Mouse (Mus musculus): Measurements from ENCODE around the gene Srbd1. TPM values are rescaled to one million over a fixed set of nuclear protein-coding genes. Genes with fewer than 3 reads are reported as not detected.

Gene Srbd1
- polyA plus RNA-seq (2014; fragmentation: Illumina TruSeq; extraction: RNeasy Lipid Tissue Mini Kit (QIAGEN cat#74804); ENCODE audit: low read depth, low replicate concordance), result 10.0 TPM

DNA sequence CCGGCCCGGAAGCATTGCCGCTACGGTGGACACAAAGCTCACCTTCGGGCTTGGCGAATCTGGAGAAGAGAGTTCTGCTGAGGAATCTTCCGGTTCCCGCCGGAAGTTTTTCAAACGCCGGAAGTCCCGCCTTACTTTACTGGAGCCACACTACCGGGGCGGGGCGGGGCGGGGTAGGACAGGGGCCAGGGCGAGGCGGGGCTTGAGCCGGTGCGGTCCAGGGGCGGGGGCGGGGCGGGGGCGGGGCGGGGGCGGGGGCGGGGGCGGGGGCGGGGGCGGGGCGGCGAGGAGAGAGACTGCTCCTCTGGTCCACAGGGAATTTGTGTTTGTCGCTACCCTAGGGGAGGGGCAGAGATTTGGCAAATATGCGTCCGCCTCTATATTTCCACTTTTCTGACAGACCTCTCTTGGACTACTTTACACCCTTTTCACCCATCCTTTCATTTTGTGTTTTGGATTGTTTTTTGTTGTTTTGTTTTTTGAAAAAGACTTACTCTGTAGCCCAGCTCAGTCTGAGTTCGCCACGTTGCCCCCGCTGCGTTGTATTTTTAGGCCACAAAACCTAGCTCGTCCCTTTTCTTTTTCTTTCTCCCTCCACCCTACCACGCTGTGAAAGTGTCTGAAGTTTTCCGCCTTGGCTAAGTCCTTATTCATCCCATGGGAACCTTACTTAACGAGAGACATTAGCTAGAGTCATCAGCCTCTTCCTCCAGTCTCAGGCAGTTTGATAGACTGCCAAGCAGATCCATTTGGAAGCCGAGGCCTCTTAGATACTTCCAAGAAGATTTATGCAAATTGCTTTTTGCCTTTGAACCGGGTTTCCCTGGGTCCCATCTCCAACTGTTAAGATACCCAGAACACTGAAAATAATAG is at the start of gene Srbd1:
Srbd1 (minus strand) TSS at position 97 of the 873 bp plus-strand sequence.

DNA sequence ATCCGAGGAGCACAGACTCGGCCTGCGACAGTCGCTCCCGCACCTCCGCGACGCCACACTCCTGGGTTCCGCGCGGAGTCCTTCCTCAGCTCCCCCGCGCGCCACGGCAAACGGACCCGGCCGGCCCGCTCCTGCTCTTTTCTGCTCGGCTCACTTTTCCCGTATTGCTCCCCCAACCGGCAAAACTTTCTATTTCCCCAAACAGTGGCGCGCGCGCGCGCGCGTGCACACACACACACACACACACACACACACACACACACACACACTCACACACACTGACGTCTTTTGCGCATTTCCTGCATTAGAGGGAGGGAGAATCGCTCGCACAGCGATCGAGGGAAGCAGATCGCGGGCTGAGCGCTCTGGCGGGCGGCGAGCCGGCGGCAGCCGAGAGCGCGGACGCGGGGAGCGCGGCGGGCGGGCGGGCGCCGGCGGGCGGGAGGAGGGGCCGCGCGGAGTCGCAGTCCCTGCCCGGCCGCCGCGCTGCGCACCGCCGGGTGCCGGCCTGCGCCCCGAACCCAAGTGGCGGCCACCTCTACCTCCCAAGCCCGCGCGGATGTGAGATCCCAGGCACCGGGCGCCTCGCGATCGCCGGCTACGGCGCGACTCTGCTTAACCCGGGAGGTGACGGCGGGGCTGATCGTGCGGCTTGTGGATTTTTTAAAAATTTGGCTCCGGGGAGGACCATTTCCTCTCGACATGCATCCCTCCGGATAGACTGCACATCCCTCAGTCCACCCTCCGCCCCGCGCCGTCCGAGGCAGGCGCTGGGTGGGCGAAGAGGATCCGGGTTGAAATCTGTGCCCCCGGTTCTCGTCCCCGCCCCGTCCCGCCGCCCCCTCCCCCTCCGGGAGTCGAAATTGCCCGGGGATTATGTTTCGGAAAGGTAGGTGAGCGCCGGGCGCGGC is 22.6 kb upstream of the Srbd1 start, which contains the start of gene Prkce:
Prkce (plus strand) TSS at position 466 of the 911 bp plus-strand sequence.

Other genes with a start within 250 kb of the Srbd1 start
- gene Prkce, start 22.6 kb upstream of the Srbd1 start, polyA plus RNA-seq (2014; fragmentation: Illumina TruSeq; extraction: RNeasy Lipid Tissue Mini Kit (QIAGEN cat#74804); ENCODE audit: low read depth, low replicate concordance), result 12.4 TPM